Mouse (Mus musculus): ENCODE results near the gene Psmb8.

Gene Psmb8

GRCm38 (mm10) chr17:34244656-34245055 is 47.1 kb downstream of the Psmb8 start:
- in situ Hi-C loops (cut with MseI, MboI) = loop anchor here (5.0 kb wide), 3 partner anchors 72 to 103 kb away; no protein-coding TSS in a partner anchor

GRCm38 (mm10) chr17:34247047-34247446 is 49.5 kb downstream of the Psmb8 start:
- in situ Hi-C loops (cut with MseI, MboI) = loop anchor here (5.0 kb wide), 2 partner anchors 95 to 100 kb away; no protein-coding TSS in a partner anchor

GRCm38 (mm10) chr17:34248764-34249163 is 51.2 kb downstream of the Psmb8 start:
- in situ Hi-C loops (cut with MseI, MboI) = loop anchor here (5.0 kb wide), 2 partner anchors 94 to 99 kb away; no protein-coding TSS in a partner anchor

GRCm38 (mm10) chr17:34249361-34249760 is 51.8 kb downstream of the Psmb8 start:
- in situ Hi-C loops (cut with MseI, MboI) = loop anchor here (5.0 kb wide), 2 partner anchors 93 to 98 kb away; no protein-coding TSS in a partner anchor

- in situ Hi-C loops (cut with MseI, MboI) = loop anchor here (5.0 kb wide), 2 partner anchors 92 to 97 kb away; no protein-coding TSS in a partner anchor
Measured at GRCm38 (mm10) chr17:34249878-34250277, 52.4 kb downstream of the Psmb8 start.
